Mouse (Mus musculus) forebrain, embryonic 16.5 days (tissue): ENCODE results near the gene Hspa1a. TPM values are rescaled to one million over a fixed set of nuclear protein-coding genes. Genes with fewer than 3 reads are reported as not detected.
A peak's percentile ranks its signal among the peaks of the same experiment; 100 is the strongest.

Source experiments
- ATAC-seq: fragments of 200-750 bp; cut with Nextera tagmentation; 2 replicates; pipeline ENCODE4 v1.8.0; 2017; ENCODE audit warnings: mild to moderate bottlenecking, moderate library complexity
- H3K27ac ChIP-seq: fragments of 300-500 bp; sonication (generic); 2 replicates; pipeline ENCODE4 v1.5.1; 2014; ENCODE audit warnings: low read length, control low read depth
- H3K27me3 ChIP-seq: fragments of 300-500 bp; sonication (generic); replicated peaks from 2 replicates; pipeline ENCODE4 v1.6.1; 2014; ENCODE audit warnings: low read length; ENCODE audit not compliant: control insufficient read depth, insufficient read depth
- H3K36me3 ChIP-seq: fragments of 300-500 bp; sonication (generic); 2 replicates; pipeline ENCODE4 v1.6.1; 2014; ENCODE audit not compliant: control insufficient read depth, insufficient read depth
- H3K4me1 ChIP-seq: fragments of 300-500 bp; sonication (generic); replicated peaks from 2 replicates; pipeline ENCODE4 v1.6.1; 2014; ENCODE audit warnings: low read length; ENCODE audit not compliant: control insufficient read depth, insufficient read depth
- H3K4me2 ChIP-seq: fragments of 300-500 bp; sonication (generic); 2 replicates; pipeline ENCODE4 v1.6.1; 2014; ENCODE audit warnings: mild to moderate bottlenecking, low read length, control low read depth
- H3K4me3 ChIP-seq: fragments of 300-500 bp; sonication (generic); replicated peaks from 2 replicates; pipeline ENCODE4 v1.5.1; 2014; ENCODE audit warnings: mild to moderate bottlenecking, low read length, control low read depth
- H3K9ac ChIP-seq: fragments of 300-500 bp; sonication (generic); replicated peaks from 2 replicates; pipeline ENCODE4 v1.6.1; 2014; ENCODE audit warnings: low read depth, low read length, control low read depth
- H3K9me3 ChIP-seq: fragments of 300-500 bp; sonication (generic); 2 replicates; pipeline ENCODE4 v1.6.1; 2016; ENCODE audit warnings: low read length; ENCODE audit not compliant: control insufficient read depth
- WGBS: fragments of 180-500 bp; shearing (Covaris S2); extraction: QIAGEN DNeasy Blood & Tissue Kit; methylation state at CpG from one replicate; pipeline ENCODE4 v1.1.7; 2014; 5-methylcytosine and 5-hydroxymethylcytosine counted together
- polyA plus RNA-seq: library from polyadenylated mRNA; unstranded; fragments of >200 nt; fragmentation: Nextera tagmentation; extraction: Ambion mirVana; gene quantifications from 2 replicates; pipeline ENCODE4 v1.2.1, GENCODE M21; 2015

Gene Hspa1a
- polyA plus RNA-seq, 1 experiment from 2014 or later, result 5.2 TPM

DNA sequence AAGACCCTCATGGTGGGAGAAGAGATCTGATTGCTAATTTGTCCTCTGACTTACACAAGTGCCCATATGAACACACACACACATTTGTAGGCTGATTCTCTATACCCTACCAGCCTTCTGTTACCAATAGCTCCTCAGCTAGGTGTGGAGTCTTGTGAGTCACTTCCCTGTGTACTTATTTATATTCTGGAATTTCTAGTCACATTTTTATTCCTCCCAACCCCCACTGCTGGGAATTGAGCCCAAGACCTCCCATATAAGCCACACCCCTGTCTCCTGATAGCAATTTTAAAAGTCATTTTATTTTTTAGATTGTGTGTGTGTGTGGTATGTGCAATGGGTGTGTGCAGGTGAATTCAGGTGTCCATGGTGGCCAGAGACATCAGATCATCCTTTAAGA lies 27.6 kb downstream of the Hspa1a start:
- no peak for ATAC-seq
- no peak overlapping the region for H3K4me2 ChIP-seq
- no peaks in the 10 kb centered on the region for H3K27me3 ChIP-seq
- no peaks in the 10 kb centered on the region for H3K9me3 ChIP-seq
- H3K9ac ChIP-seq, result no peak overlapping the region
- H3K36me3 ChIP-seq, result 0 out of 2 replicates have a peak, but pooled peaks cover under 1% of the 10 kb centered on the region
- no peak overlapping the region for H3K27ac ChIP-seq
- no peak overlapping the region for H3K4me3 ChIP-seq
- H3K4me1 ChIP-seq, result peaks cover 3% of the 10 kb centered on the region; the same call in 1 of the 2 replicates

- Histone ChIP-seq H3K9ac (no peak overlapping the region), H3K4me2 (no peak overlapping the region), H3K36me3 (no peaks in the 10 kb centered on the region), H3K4me1 (peaks cover 3% of the 10 kb centered on the region; the same call in 1 of the 2 replicates), H3K9me3 (no peaks in the 10 kb centered on the region), H3K27ac (no peak overlapping the region), H3K27me3 (no peaks in the 10 kb centered on the region), H3K4me3 (no peak overlapping the region)
- ATAC-seq, result no peak
- 91% methylated on average over 4 of the region's 4 CpGs for WGBS
Observed at GRCm38 (mm10) chr17:34943128-34943815, 28.7 kb downstream of the Hspa1a start.

DNA sequence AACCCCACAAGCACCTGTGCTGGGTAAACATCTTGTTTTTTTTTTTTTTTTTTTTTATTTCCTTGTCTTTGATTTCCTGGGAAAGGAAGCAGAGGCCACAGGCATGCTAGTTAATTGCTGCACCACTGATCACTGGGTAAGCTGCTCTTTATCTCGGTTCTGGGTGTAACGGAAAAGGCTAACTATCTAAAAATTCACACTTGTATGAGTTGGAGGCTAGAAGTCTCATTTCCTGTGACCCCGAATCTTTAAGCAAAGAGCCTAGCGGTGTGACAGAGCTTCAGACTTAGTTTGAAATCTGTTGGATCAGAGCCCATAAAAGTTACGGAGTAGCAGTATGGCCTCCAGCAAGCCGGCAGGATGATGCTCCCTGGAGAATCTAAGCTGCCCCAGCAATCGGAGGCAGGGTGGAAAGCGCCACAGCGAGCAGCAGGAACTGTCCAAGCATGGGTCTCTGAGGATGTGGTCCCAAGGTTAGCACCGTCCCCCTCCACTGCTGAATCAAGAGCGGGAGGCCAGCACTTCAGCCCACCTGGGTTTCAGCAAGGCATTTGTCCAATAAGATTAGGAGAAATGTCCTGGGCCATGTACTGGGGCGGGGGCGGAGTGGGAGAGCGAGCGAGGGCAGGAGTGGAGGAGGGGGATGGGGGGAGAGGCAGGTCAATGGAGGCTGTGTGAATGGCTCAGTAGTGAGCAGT lies 30.5 kb downstream of the Hspa1a start:
- no peaks in the 10 kb centered on the region for H3K36me3 ChIP-seq
- H3K4me2 ChIP-seq, result peak overlapping the region; percentile 37
- H3K27ac ChIP-seq, result no peak overlapping the region
- 5% methylated on average over 15 of the region's 15 CpGs for whole genome bisulfite sequencing
- no peak for ATAC-seq
- no peaks in the 10 kb centered on the region for H3K27me3 ChIP-seq
- H3K9me3 ChIP-seq, result no peaks in the 10 kb centered on the region
- peak overlapping the region; percentile 22 for H3K4me3 ChIP-seq
- H3K4me1 ChIP-seq, result peaks cover 3% of the 10 kb centered on the region; the same call in 1 of the 2 replicates
- H3K9ac ChIP-seq, result peak overlapping the region; percentile 39

GRCm38 (mm10) chr17:34937960-34938505 lies 33.9 kb downstream of the Hspa1a start:
- no peak overlapping the region for H3K27ac ChIP-seq
- no peaks in the 10 kb centered on the region; the same call in 1 of the 2 replicates for H3K36me3 ChIP-seq
- H3K27me3 ChIP-seq, result no peaks in the 10 kb centered on the region
- no peak for ATAC-seq
- H3K4me1 ChIP-seq, result peaks cover 3% of the 10 kb centered on the region; the same call in 1 of the 2 replicates
- H3K9ac ChIP-seq, result no peak overlapping the region
- 88% methylated on average over 6 of the region's 6 CpGs for WGBS
- no peak overlapping the region for H3K4me2 ChIP-seq
- H3K9me3 ChIP-seq, result no peaks in the 10 kb centered on the region
- H3K4me3 ChIP-seq, result no peak overlapping the region

DNA sequence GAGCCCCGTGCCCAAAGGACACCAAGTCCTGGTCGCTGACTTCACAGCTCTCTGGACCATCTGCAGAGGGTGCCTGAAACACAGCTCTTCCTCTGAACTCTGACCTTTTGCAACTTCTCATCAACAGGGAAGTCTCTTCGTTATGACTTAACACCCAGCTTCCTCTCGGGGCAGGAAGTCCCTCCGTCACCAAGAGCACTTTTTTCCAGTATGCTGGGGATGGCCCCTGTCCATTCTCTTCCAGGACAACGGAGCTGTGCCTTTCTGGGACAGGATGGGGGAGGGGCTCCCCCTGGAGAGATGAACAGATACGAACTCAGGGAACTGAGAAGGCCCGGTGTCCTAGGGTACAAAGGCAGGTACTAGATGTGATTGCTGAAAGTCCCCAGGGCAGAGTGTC lies 37.1 kb downstream of the Hspa1a start:
- 55% methylated on average over 8 of the region's 8 CpGs for WGBS
- Histone ChIP-seq H3K4me2 (no peak overlapping the region), H3K27me3 (no peaks in the 10 kb centered on the region), H3K36me3 (no peaks in the 10 kb centered on the region; the same call in 1 of the 2 replicates), H3K27ac (no peak overlapping the region), H3K9me3 (no peaks in the 10 kb centered on the region), H3K4me3 (no peak overlapping the region), H3K4me1 (peaks cover 9% of the 10 kb centered on the region), H3K9ac (no peak overlapping the region)
- ATAC-seq, result no peak

GRCm38 (mm10) chr17:34934031-34934430 lies 37.9 kb downstream of the Hspa1a start:
- ATAC-seq, result no peak

GRCm38 (mm10) chr17:34932287-34932686 lies 39.7 kb downstream of the Hspa1a start:
- no peak for ATAC-seq
- Histone ChIP-seq H3K9ac (peak overlapping the region; percentile 88), H3K4me1 (peaks cover 9% of the 10 kb centered on the region), H3K27ac (no peak overlapping the region), H3K4me2 (peak overlapping the region; percentile 97), H3K27me3 (no peaks in the 10 kb centered on the region), H3K9me3 (no peaks in the 10 kb centered on the region), H3K36me3 (no peaks in the 10 kb centered on the region; the same call in 1 of the 2 replicates), H3K4me3 (peak overlapping the region; percentile 63)
- 95% methylated on average over 8 of the region's 8 CpGs for WGBS

More at GRCm38 (mm10) chr17:34934031-34934430, 37.9 kb downstream of the Hspa1a start:
- Histone ChIP-seq H3K36me3 (no peaks in the 10 kb centered on the region; the same call in 1 of the 2 replicates), H3K9me3 (no peaks in the 10 kb centered on the region), H3K4me3 (no peak overlapping the region), H3K9ac (no peak overlapping the region), H3K27me3 (no peaks in the 10 kb centered on the region), H3K4me2 (no peak overlapping the region), H3K27ac (no peak overlapping the region), H3K4me1 (peaks cover 9% of the 10 kb centered on the region)
- WGBS, result 76% methylated on average over 24 of the region's 24 CpGs

DNA sequence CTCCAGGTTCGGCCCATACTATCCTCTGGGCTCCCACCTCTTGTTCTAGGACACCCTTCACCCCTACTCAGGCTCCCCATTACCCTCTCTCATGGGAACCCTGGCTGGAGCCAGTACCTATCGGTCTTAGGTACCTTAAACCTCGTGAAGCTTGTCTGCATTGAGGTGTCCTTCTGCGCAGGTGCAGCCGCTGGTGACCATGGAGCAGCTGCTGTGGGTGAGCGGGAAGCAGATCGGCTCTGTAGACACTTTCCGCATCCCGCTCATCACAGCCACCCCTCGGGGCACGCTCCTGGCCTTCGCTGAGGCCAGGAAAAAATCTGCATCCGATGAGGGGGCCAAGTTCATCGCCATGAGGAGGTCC lies 40.2 kb downstream of the Hspa1a start:
- Histone ChIP-seq H3K9me3 (no peaks in the 10 kb centered on the region), H3K9ac (peak overlapping the region; percentile 88), H3K36me3 (no peaks in the 10 kb centered on the region; the same call in 1 of the 2 replicates), H3K27ac (no peak overlapping the region), H3K4me1 (peaks cover 9% of the 10 kb centered on the region), H3K4me2 (peak overlapping the region; percentile 97), H3K27me3 (no peaks in the 10 kb centered on the region), H3K4me3 (peak overlapping the region; percentile 63)
- WGBS, result 15% methylated on average over 14 of the region's 14 CpGs
- ATAC-seq, result no peak

DNA sequence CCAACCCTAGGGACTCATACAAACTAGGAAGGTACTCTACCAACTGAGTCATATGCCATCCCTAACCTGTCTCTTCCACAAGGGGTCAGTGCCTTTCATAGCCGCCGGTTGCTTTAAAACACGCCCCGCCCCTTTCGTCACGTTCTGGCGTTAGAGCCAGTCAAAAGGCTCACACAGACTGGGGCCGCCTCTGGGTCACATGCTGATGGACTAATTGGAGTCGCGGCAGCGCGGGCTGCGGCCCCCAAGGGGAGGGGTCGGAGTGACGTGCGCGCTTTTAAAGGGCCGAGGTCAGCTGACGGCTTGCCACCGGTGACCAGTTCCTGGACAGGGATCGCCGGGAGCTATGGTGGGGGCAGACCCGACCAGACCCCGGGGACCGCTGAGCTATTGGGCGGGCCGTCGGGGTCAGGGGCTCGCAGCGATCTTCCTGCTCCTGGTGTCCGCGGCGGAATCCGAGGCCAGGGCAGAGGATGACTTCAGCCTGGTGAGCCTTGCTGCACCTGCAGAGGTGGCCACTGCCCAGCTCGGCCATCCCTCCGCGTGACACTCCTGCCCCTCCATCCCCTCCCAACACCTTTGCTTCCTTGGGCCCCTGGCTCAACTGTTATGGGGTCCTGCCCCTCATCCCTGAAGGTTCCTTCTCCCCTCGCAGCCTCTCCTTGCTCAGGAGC lies 40.8 kb downstream of the Hspa1a start, which contains the start of gene Neu1:
TSS of gene Neu1 (plus strand) at position 193 of the 674 bp plus-strand sequence.
- H3K4me1 ChIP-seq, result peaks cover 9% of the 10 kb centered on the region
- WGBS, result 0% methylated on average over 38 of the region's 38 CpGs
- H3K4me2 ChIP-seq, result peak within 1 kb of the TSS; percentile 97
- H3K27me3 ChIP-seq, result no peaks in the 10 kb centered on the region
- no peaks in the 10 kb centered on the region for H3K9me3 ChIP-seq
- no peak within 1 kb of the TSS for H3K27ac ChIP-seq
- H3K4me3 ChIP-seq, result peak within 1 kb of the TSS; percentile 63
- no peaks in the 10 kb centered on the region; the same call in 1 of the 2 replicates for H3K36me3 ChIP-seq
- ATAC-seq, result peak; percentile 98
- peak within 1 kb of the TSS; percentile 88 for H3K9ac ChIP-seq
